Mouse (Mus musculus): ENCODE measurements around the gene Olfr1166. TPM values are rescaled to one million over a fixed set of nuclear protein-coding genes. Genes with fewer than 3 reads are reported as not detected.

Gene Olfr1166
- polyA plus RNA-seq (2012; rRNA removed; ENCODE audit: low replicate concordance), result not detected in 2 replicates

DNA sequence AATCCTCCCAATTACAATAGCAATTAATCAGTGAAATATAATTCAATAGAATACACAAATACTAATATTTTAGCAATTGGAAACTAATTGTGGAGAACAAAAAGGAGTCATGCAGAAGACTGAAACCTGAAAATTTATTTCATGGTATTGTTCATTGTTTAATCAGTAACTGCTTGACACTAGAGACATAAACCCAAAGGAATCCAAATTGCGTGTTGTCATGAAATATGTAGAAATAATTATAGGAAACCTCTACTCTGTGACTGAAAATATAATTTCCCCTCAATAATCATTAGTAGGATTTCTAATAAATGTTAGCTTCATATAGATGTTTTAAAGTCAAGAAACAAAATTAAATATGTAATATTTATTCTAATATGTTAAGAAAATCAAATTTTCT is at the start of gene Olfr1166:
TSS of gene Olfr1166 (minus strand) at position 101 of the 400 bp plus-strand sequence.

DNA sequence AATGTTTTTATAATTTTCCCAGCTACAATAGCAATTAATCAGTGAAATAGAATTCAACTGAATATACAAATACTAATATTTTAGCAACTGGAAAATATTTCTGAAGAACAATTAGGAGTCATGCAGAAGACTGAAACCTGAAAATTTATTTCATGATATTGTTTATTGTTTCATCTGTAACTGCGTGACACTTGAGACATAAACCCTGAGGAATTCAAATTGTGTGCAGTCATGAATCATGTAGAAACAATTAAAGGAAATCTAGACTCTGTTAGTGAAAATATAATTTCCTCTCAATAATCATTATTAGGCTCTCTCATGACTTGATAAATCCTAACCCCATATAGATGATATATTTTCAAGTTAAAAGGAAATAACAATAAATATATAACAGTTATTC is 27.0 kb upstream of the Olfr1166 start, which contains the start of gene Olfr1167:
TSS of gene Olfr1167 (minus strand) at position 101 of the 400 bp plus-strand sequence.

DNA sequence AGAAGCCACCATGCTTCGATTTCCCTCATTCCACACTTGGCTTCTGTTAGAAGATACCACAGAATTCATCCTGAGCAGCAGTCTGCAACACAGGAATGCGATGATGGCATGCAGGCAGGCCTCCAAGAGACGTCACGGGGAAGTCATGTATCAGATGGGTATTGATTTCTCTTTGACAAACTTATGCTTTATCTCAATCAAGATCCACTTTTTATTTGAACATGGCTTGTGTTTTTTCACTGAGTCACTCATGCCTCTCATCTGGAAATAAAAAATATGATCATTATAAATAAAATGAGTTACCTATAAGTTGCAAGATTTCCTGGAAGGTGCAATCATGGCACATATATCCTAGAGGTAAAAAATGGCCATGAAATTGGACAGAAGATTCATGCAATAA is 34.2 kb downstream of the Olfr1166 start, which contains the start of gene Olfr1164:
TSS of gene Olfr1164 (minus strand) at position 101 of the 400 bp plus-strand sequence.

Other genes with a start within 250 kb of the Olfr1166 start
- gene Olfr1153, start 233.3 kb downstream of the Olfr1166 start, polyA plus RNA-seq (2012; rRNA removed; ENCODE audit: low replicate concordance), result not detected in 2 replicates
- not detected in 2 replicates for gene Olfr1154, start 223.1 kb downstream of the Olfr1166 start, polyA plus RNA-seq (2012; rRNA removed; ENCODE audit: low replicate concordance)
- not detected in 2 replicates for gene Olfr1155, start 183.1 kb downstream of the Olfr1166 start, polyA plus RNA-seq (2012; rRNA removed; ENCODE audit: low replicate concordance)
- gene Olfr1156, start 175.2 kb downstream of the Olfr1166 start, polyA plus RNA-seq (2012; rRNA removed; ENCODE audit: low replicate concordance), result not detected in 2 replicates
- gene Olfr1157, start 160.0 kb downstream of the Olfr1166 start, polyA plus RNA-seq (2012; rRNA removed; ENCODE audit: low replicate concordance), result not detected in 2 replicates
- gene Olfr74, start 153.6 kb downstream of the Olfr1166 start, polyA plus RNA-seq (2012; rRNA removed; ENCODE audit: low replicate concordance), result not detected in 2 replicates
- not detected in 2 replicates for gene Olfr1158, start 138.2 kb downstream of the Olfr1166 start, polyA plus RNA-seq (2012; rRNA removed; ENCODE audit: low replicate concordance)
- gene Olfr1160, start 120.0 kb downstream of the Olfr1166 start, polyA plus RNA-seq (2012; rRNA removed; ENCODE audit: low replicate concordance), result not detected in 2 replicates
- gene Olfr1161, start 105.5 kb downstream of the Olfr1166 start, polyA plus RNA-seq (2012; rRNA removed; ENCODE audit: low replicate concordance), result not detected in 2 replicates
- gene Olfr73, start 90.6 kb downstream of the Olfr1166 start, polyA plus RNA-seq (2012; rRNA removed; ENCODE audit: low replicate concordance), result not detected in 2 replicates
- gene Olfr1162, start 77.1 kb downstream of the Olfr1166 start, polyA plus RNA-seq (2012; rRNA removed; ENCODE audit: low replicate concordance), result not detected in 2 replicates
- gene Olfr1163, start 56.4 kb downstream of the Olfr1166 start, polyA plus RNA-seq (2012; rRNA removed; ENCODE audit: low replicate concordance), result not detected in 2 replicates
- not detected in 2 replicates for gene Olfr1164, start 34.3 kb downstream of the Olfr1166 start, polyA plus RNA-seq (2012; rRNA removed; ENCODE audit: low replicate concordance)
- not detected in 2 replicates for gene Olfr1167, start 26.9 kb upstream of the Olfr1166 start, polyA plus RNA-seq (2012; rRNA removed; ENCODE audit: low replicate concordance)
- not detected in 2 replicates for gene Olfr1168, start 53.6 kb upstream of the Olfr1166 start, polyA plus RNA-seq (2012; rRNA removed; ENCODE audit: low replicate concordance)
- not detected in 2 replicates for gene Olfr1170, start 100.1 kb upstream of the Olfr1166 start, polyA plus RNA-seq (2012; rRNA removed; ENCODE audit: low replicate concordance)
- not detected in 2 replicates for gene Olfr1173, start 151.6 kb upstream of the Olfr1166 start, polyA plus RNA-seq (2012; rRNA removed; ENCODE audit: low replicate concordance)
- gene Olfr1174-ps, start 186.9 kb upstream of the Olfr1166 start, polyA plus RNA-seq (2012; rRNA removed; ENCODE audit: low replicate concordance), result not detected in 2 replicates
- gene Olfr1175-ps, start 198.9 kb upstream of the Olfr1166 start, polyA plus RNA-seq (2012; rRNA removed; ENCODE audit: low replicate concordance), result not detected in 2 replicates
- gene Olfr1176, start 208.4 kb upstream of the Olfr1166 start, polyA plus RNA-seq (2012; rRNA removed; ENCODE audit: low replicate concordance), result not detected in 2 replicates
- gene Olfr1177-ps, start 218.2 kb upstream of the Olfr1166 start, polyA plus RNA-seq (2012; rRNA removed; ENCODE audit: low replicate concordance), result not detected in 2 replicates